Mouse (Mus musculus) myocyte (in vitro differentiated cells): ENCODE measurements around the gene Timp4.

Experiments
- CEBPB ChIP-seq: IDR thresholded peaks from 2 replicates; pipeline ENCODE4 v1.6.1; 2011; ENCODE audit warnings: mild to moderate bottlenecking, moderate library complexity; ENCODE audit not compliant: poor library complexity, insufficient read depth, severe bottlenecking
- E2F4 ChIP-seq: IDR thresholded peaks from one replicate; pipeline ENCODE4 v1.6.1; 2011; ENCODE audit warnings: mild to moderate bottlenecking, control low read depth, moderate library complexity; ENCODE audit not compliant: insufficient read depth
- MAX ChIP-seq: IDR thresholded peaks from one replicate; pipeline ENCODE4 v1.6.1; 2011; ENCODE audit warnings: low read depth, mild to moderate bottlenecking, control low read depth
- MYOG ChIP-seq, 3 experiments: IDR thresholded peaks; one replicate each; pipeline ENCODE4 v1.6.1; 2011; ENCODE audit warnings: control low read depth in 2 of 3, low read depth in 2 of 3, mild to moderate bottlenecking in 2 of 3; ENCODE audit not compliant: insufficient read length in 2 of 3, control insufficient read depth in 1 of 3, insufficient read depth in 1 of 3
- POLR2AphosphoS2 ChIP-seq: IDR thresholded peaks from one replicate; pipeline ENCODE4 v1.6.1; 2011; ENCODE audit warnings: low read depth, control low read depth; ENCODE audit not compliant: insufficient read length
- USF1 ChIP-seq: IDR thresholded peaks from one replicate; pipeline ENCODE4 v1.6.1; 2011; ENCODE audit warnings: low read depth, mild to moderate bottlenecking, control low read depth, moderate library complexity

DNA sequence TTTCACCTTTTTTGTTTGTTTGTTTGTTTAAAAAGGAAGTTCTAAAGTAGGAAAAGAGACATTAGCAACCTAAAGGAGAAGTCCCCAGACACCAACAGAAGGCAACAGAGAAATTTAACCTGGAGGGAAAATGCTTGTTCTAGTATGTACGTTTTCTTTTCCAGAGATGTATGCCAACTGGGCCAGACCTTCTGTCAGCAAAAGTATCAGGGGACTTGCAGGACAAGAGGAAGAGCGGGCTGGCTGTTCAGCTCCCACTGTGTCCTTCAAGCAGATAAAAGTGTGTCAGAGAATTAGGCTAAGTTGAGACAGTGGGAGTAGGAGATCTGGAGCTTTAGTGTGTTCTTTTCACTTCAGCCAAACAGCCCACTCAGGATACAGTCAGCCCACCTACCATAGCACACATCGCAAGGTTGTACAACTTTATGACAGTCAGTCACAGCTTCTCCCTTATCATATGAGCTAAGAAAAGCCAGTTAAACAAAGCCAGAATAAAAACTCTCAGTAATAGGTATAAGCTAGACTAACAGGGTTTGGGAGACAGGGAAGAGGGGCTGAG is 6.4 kb downstream of the Timp4 start:
- TF ChIP-seq MYOG (IDR thresholded peaks at IDR 0.05; ENCODE audit: control insufficient read depth in 1 of 3, insufficient read depth in 1 of 3, insufficient read length in 2 of 3, low read depth in 2 of 3) = no peak
- TF ChIP-seq POLR2AphosphoS2 = no peak
- TF ChIP-seq CEBPB = no peak
- TF ChIP-seq MAX = no peak
- no peak for TF ChIP-seq USF1
- no peak for TF ChIP-seq E2F4
